Mouse (Mus musculus): ENCODE data around the gene Ubxn2a. TPM values are rescaled to one million over a fixed set of nuclear protein-coding genes. Genes with fewer than 3 reads are reported as not detected.

Gene Ubxn2a
- total and polyA plus RNA-seq, 2 experiments from 2014 or later = 19.0 to 50.8 TPM

GRCm38 (mm10) chr12:4856834-4857233 lies 50.7 kb downstream of the Ubxn2a start:
- no peak overlapping the region for H3K4me3 ChIP-seq (ENCODE audit: low read length)
- H3K27ac ChIP-seq = no peak overlapping the region
- no peak for TF ChIP-seq CTCF (IDR thresholded peaks at IDR 0.05; ENCODE audit: low read depth)
- no peak for DNase-seq (ENCODE audit: low spot score)
- H3K4me1 ChIP-seq (ENCODE audit: insufficient read depth, low read length) = no peaks in the 10 kb centered on the region
- no peak overlapping the region for H3K9ac ChIP-seq (replicated peaks; ENCODE audit: low read length)
- WGBS = 91% methylated on average over 2 of the region's 2 CpGs
- no peaks in the 10 kb centered on the region for H3K9me3 ChIP-seq (ENCODE audit: low read length)
- 0 out of 2 replicates have a peak, but pooled peaks cover 3% of the 10 kb centered on the region for H3K36me3 ChIP-seq (ENCODE audit: insufficient read depth, low read length)
- H3K27me3 ChIP-seq (ENCODE audit: insufficient read depth, low read length) = no peaks in the 10 kb centered on the region
- H3K4me2 ChIP-seq (ENCODE audit: low read depth, low read length) = no peak overlapping the region
- ATAC-seq = no peak

GRCm38 (mm10) chr12:4856160-4856559 lies 51.3 kb downstream of the Ubxn2a start:
- 99% methylated on average over 5 of the region's 5 CpGs for WGBS
- no peaks in the 10 kb centered on the region for H3K4me1 ChIP-seq (ENCODE audit: insufficient read depth, low read length)
- H3K27ac ChIP-seq = no peak overlapping the region
- H3K4me2 ChIP-seq (ENCODE audit: low read depth, low read length) = no peak overlapping the region
- ATAC-seq (no peak), DNase-seq (ENCODE audit: low spot score) (no peak)
- peak; percentile 43; the same call in 1 of the 2 replicates for TF ChIP-seq CTCF (IDR thresholded peaks at IDR 0.05; ENCODE audit: low read depth)
- H3K27me3 ChIP-seq (ENCODE audit: insufficient read depth, low read length) = no peaks in the 10 kb centered on the region
- no peaks in the 10 kb centered on the region for H3K9me3 ChIP-seq (ENCODE audit: low read length)
- 0 out of 2 replicates have a peak, but pooled peaks cover 3% of the 10 kb centered on the region for H3K36me3 ChIP-seq (ENCODE audit: insufficient read depth, low read length)
- no peak overlapping the region for H3K9ac ChIP-seq (replicated peaks; ENCODE audit: low read length)
- no peak overlapping the region for H3K4me3 ChIP-seq (ENCODE audit: low read length)

- DNase-seq (ENCODE audit: low spot score) (peak; percentile 58), ATAC-seq (peak; percentile 13; the same call in 1 of the 2 replicates)
- Histone ChIP-seq H3K27me3 (ENCODE audit: insufficient read depth, low read length) (no peaks in the 10 kb centered on the region), H3K9me3 (ENCODE audit: low read length) (no peaks in the 10 kb centered on the region), H3K27ac (no peak overlapping the region), H3K4me3 (ENCODE audit: low read length) (peak overlapping the region; percentile 73), H3K4me2 (ENCODE audit: low read depth, low read length) (peak overlapping the region; percentile 67), H3K4me1 (ENCODE audit: insufficient read depth, low read length) (peaks cover 3% of the 10 kb centered on the region; the same call in 1 of the 2 replicates), H3K9ac (replicated peaks; ENCODE audit: low read length) (peak overlapping the region; percentile 45; the same call in 1 of the 2 replicates), H3K36me3 (ENCODE audit: insufficient read depth, low read length) (no peaks in the 10 kb centered on the region)
- TF ChIP-seq CTCF (IDR thresholded peaks at IDR 0.05; ENCODE audit: low read depth) = no peak
- WGBS = under 1% methylated on average over 12 of the region's 12 CpGs
Observed at GRCm38 (mm10) chr12:4843741-4844140, 63.8 kb downstream of the Ubxn2a start.

GRCm38 (mm10) chr12:4842890-4843597 lies 64.5 kb downstream of the Ubxn2a start, which contains the start of gene Wdcp:
Gene Wdcp, plus strand, starts transcription at chr12:4843303.
- under 1% methylated on average over 30 of the region's 30 CpGs for WGBS
- H3K4me2 ChIP-seq (ENCODE audit: low read depth, low read length) = peak within 1 kb of the TSS; percentile 95
- H3K9ac ChIP-seq (replicated peaks; ENCODE audit: low read length) = peak within 1 kb of the TSS; percentile 45; the same call in 1 of the 2 replicates
- no peak for TF ChIP-seq CTCF (IDR thresholded peaks at IDR 0.05; ENCODE audit: low read depth)
- peak within 1 kb of the TSS; percentile 73 for H3K4me3 ChIP-seq (ENCODE audit: low read length)
- H3K36me3 ChIP-seq (ENCODE audit: insufficient read depth, low read length) = no peaks in the 10 kb centered on the region
- peaks cover 3% of the 10 kb centered on the region; the same call in 1 of the 2 replicates for H3K4me1 ChIP-seq (ENCODE audit: insufficient read depth, low read length)
- peak; percentile 92 for ATAC-seq
- H3K27me3 ChIP-seq (ENCODE audit: insufficient read depth, low read length) = no peaks in the 10 kb centered on the region
- H3K9me3 ChIP-seq (ENCODE audit: low read length) = no peaks in the 10 kb centered on the region
- DNase-seq (ENCODE audit: low spot score) = peak; percentile 96
- H3K27ac ChIP-seq = no peak within 1 kb of the TSS

- Histone ChIP-seq H3K9ac (replicated peaks; ENCODE audit: low read length) (no peak overlapping the region), H3K4me1 (ENCODE audit: insufficient read depth, low read length) (peaks cover 3% of the 10 kb centered on the region; the same call in 1 of the 2 replicates), H3K36me3 (ENCODE audit: insufficient read depth, low read length) (peaks cover 6% of the 10 kb centered on the region; the same call in 1 of the 2 replicates), H3K4me2 (ENCODE audit: low read depth, low read length) (peak overlapping the region; percentile 95; the same call in 1 of the 2 replicates), H3K4me3 (ENCODE audit: low read length) (no peak overlapping the region), H3K27me3 (ENCODE audit: insufficient read depth, low read length) (no peaks in the 10 kb centered on the region), H3K27ac (no peak overlapping the region), H3K9me3 (ENCODE audit: low read length) (no peaks in the 10 kb centered on the region)
- ATAC-seq (no peak), DNase-seq (ENCODE audit: low spot score) (no peak)
- no peak for TF ChIP-seq CTCF (IDR thresholded peaks at IDR 0.05; ENCODE audit: low read depth)
- 92% methylated on average over 8 of the region's 8 CpGs for WGBS
Observed at GRCm38 (mm10) chr12:4842456-4842855, 65.0 kb downstream of the Ubxn2a start.

GRCm38 (mm10) chr12:4841392-4841887 lies 66.1 kb downstream of the Ubxn2a start, which contains the start of gene Fkbp1b:
Gene Fkbp1b, minus strand, starts transcription at chr12:4841591.
- peak; percentile 60 for DNase-seq (ENCODE audit: low spot score)
- ATAC-seq = peak; percentile 67
- H3K4me1 ChIP-seq (ENCODE audit: insufficient read depth, low read length) = peaks cover 3% of the 10 kb centered on the region; the same call in 1 of the 2 replicates

More at GRCm38 (mm10) chr12:4841392-4841887, 66.1 kb downstream of the Ubxn2a start, which contains the start of gene Fkbp1b:
- no peak for TF ChIP-seq CTCF (IDR thresholded peaks at IDR 0.05; ENCODE audit: low read depth)
- Histone ChIP-seq H3K36me3 (ENCODE audit: insufficient read depth, low read length) (peaks cover 6% of the 10 kb centered on the region; the same call in 1 of the 2 replicates), H3K9ac (replicated peaks; ENCODE audit: low read length) (peak within 1 kb of the TSS; percentile 78), H3K9me3 (ENCODE audit: low read length) (no peaks in the 10 kb centered on the region), H3K4me2 (ENCODE audit: low read depth, low read length) (peak within 1 kb of the TSS; percentile 95), H3K27ac (peak within 1 kb of the TSS; percentile 26; the same call in 1 of the 2 replicates), H3K27me3 (ENCODE audit: insufficient read depth, low read length) (no peaks in the 10 kb centered on the region), H3K4me3 (ENCODE audit: low read length) (peak within 1 kb of the TSS; percentile 87)
- WGBS = under 1% methylated on average over 37 of the region's 37 CpGs
